Mouse (Mus musculus): Measurements from ENCODE around the gene Scrn1. TPM values are rescaled to one million over a fixed set of nuclear protein-coding genes. Genes with fewer than 3 reads are reported as not detected.

Gene Scrn1
- 10 to 100 TPM; 10.3 to 13.0 TPM for total RNA-seq (2021)

DNA sequence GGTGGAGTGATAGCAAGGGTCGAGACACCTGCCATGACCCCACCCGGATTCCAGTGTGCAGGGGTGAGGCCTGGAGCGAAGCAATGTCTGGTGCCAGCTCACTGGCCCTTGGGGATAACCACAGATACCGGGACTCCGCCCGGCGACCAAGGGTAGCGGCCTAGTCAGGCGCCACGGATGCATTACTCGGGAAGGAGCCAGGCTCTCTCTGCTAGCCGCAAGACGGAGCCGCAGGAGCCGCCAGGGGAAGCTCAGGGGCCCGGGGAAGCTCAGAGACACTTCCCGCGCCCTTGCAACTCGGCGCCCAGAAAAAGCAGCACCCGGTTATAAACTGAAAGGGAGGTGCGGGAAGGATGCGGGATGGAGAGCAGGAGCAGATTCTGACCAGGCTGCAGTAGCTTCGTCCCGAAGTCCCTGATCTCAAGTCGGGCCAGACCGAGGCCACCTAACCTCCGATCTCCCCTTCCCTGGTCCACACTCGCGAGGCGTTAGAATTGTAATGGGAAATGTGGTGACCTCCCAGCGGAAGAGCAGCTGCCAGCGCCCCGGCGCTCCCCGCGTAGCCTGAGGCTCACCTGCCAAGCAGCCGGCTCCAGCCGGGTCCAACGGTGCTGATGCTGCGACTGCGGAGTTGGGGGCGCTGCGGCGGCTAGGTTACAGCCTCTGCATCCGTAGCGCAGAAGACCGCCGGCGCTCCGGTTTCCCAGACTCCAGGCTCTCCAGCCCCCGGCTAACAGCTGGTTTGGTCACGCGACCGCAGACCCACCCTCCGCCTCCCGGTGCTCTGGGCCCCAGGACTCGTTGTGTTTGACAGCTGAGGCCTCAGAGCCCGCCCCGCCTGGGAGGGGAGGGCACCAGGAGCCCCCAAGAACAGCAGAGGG lies at the start of gene Scrn1:
Scrn1 (minus strand) TSS at position 825 of the 881 bp plus-strand sequence.
- peak; percentile 49 to 69 for DNase-seq
- intact Hi-C loops (cut with DNase I) = loop anchor here (5.0 kb wide), 1 partner anchor 174 kb away; no protein-coding TSS in a partner anchor

DNA sequence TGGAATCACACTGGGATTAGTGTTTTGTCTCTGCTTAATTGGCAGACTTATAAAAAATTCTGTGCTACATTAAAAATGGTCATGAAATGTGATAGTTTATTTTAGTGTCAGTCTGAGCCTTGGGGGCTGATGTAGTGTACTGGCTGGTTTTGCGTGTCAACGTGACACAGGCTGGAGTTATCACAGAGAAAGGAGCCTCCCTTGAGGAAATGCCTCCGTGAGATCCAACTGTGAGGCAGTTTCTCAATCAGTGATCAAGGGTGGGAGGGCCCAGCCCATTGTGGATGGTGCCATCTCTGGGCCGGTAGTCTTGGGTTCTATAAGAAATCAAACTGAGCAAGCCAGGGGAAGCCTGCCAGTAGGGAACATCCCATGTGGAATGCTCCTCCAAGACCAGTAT lies 40.0 kb upstream of the Scrn1 start:
- DNase-seq = no peak
- intact Hi-C loops (cut with DNase I) = no loop called here

DNA sequence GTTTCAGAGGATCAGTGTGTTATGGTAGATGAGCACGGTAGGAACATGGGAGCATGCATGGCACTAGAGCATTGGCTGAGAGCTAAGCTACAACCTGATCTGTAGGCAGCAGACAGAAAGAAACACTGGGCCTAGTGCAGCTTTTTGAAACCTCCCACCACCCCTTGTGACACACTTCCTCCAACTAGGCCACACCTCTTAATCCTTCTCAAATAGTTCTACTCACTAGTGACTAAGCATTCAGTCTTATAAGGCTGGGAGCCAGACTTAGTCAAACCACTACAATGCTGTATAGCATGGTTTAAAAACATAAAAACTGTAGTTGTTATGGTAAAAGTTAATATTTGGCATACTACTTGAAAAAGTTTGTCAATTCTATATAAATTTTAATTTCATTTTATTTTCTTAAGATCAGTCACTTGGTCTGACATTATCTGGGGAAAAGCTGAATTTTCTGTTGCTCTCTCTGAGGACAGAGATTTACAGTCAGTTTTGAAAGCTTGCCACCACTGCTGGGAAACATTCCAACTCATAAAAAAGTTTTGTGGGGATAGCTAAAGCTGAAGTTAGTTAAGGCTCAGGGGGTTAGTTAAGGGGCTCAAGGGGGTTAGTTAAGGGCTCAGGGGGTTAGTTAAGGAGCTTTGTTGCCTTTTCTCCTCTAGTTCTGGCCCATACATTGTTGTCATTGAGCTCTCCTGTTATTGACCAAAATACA lies 37.9 kb upstream of the Scrn1 start:
- intact Hi-C loops (cut with DNase I) = no loop called here
- DNase-seq = peak; percentile 18 to 22

DNA sequence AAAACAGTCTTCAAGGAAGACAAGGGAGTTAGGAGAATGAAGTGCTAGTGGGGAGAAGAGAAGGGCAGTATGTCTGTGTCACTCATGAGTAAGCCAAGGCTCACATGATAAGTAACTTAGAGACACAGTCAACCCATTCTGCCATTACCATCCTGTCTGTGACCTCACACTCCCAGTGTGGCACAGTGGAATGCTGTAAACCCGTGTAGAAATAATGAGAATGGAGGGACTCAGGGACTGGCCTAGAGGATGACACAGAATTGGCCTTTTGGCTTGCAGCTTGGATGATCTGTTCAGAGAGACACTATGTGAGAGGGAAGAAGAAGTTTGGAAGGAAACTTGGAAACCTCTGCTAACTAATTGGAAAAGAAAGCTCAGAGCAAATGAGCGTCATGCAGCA lies 36.6 kb upstream of the Scrn1 start:
- intact Hi-C loops (cut with DNase I) = no loop called here
- no peak for DNase-seq

DNA sequence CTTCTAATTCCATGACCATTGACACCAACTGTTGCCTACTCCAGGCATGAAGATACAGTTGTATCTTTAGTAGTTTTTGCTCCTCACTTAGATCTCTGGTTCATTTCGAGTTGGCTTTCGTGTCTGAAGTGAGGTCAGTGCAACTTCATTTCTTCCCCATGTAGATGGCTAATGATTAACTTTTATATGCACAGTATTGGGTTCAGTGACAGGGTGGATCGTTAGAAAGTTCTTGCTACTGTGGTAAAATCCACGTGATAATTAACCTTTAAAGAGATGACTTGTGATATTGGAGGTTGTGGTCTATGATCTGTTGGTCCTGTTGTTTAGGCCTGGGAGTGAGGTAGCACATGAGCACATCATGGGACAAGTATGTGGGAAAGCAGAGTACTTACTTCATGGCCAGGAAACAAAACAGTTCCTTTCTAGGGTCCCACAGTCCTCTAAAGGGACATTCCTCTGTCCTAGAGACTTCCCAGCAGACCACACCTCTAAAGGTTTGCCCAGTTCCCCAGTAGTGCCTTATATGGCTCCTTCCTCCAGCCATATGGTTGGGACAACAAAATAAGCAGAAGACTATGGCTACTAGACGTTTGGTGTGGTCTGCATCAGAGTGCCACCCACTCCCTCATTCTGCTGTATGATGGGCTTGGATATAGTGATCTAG lies 34.5 kb upstream of the Scrn1 start:
- intact Hi-C loops (cut with DNase I) = no loop called here
- no peak for DNase-seq

DNA sequence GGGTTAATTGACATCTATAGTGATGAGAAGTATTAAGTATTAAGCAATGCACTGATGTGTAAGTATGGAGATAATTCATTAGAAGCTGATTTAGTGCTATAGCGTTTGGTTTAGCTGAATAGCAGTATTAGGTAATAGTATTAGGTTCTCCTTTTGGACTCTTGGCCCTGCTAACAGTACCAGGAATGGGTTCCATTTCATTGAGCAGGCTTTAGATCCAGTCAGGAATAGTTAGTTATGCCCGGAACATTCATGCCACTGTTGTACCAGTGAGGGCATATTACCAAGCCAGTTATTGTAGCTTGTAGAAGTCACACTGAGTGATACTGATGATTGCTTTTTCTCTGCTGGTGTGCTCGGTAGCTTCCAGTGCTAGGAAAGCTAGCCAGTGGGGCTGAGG lies 31.4 kb upstream of the Scrn1 start:
- DNase-seq = no peak
- intact Hi-C loops (cut with DNase I) = loop anchor here (5.0 kb wide), 2 partner anchors 100 to 220 kb away; partner anchors contain the start of gene Znrf2

DNA sequence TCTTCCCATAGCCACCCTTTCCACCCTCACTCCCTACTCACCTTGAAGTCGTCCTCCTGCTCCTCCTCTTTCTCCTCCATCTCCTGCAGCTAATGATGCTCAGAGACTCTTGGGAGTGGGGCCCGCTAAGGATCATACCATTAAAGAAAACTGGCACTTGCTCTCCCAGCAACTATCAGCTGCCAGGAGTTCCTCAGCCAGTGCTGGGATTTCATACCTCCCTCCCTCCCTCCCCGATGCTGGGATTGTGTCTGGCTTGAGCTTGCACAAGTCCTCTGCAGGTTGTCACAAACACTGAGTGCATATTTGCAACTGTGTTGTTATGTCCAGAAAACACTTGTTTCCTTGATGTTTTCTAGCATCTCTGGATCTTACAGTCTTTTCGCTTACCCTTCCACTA lies 30.9 kb upstream of the Scrn1 start, which contains the start of gene Fkbp14:
Fkbp14 (minus strand) TSS at position 101 of the 400 bp plus-strand sequence.
- DNase-seq = no peak
- intact Hi-C loops (cut with DNase I) = loop anchor here (5.0 kb wide), 2 partner anchors 100 to 220 kb away; partner anchors contain the start of gene Znrf2

DNA sequence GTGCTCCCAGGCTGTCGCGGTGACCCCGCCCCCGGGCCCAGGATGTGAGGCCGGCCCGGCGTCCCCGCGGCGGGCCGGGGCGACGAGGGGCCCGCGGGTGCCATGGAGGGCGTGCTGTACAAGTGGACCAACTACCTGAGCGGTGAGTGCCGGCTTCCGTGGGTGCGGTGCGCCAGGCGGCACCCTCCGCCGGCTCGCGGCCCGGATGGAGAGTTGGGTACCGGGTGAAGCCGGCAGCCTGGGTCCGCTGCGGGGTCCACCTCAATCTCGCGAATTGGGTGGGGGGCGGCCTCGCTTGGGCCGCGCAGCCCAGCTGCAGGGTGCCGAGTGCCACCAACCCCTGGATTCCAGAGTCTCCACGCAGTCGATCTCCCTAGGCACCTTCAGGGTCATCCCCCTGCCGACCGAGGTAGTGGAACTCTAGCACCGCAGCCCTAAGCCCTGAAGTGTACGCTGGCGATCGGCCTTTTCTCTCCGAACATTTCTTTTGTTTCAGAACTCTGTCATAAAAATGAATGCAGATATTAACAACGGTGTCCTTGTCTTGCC lies 29.1 kb upstream of the Scrn1 start:
- intact Hi-C loops (cut with DNase I) = loop anchor here (2.0 to 5.0 kb wide), 3 partner anchors 85 to 222 kb away; partner anchors contain the start of genes Mturn and Znrf2
- no peak for DNase-seq

DNA sequence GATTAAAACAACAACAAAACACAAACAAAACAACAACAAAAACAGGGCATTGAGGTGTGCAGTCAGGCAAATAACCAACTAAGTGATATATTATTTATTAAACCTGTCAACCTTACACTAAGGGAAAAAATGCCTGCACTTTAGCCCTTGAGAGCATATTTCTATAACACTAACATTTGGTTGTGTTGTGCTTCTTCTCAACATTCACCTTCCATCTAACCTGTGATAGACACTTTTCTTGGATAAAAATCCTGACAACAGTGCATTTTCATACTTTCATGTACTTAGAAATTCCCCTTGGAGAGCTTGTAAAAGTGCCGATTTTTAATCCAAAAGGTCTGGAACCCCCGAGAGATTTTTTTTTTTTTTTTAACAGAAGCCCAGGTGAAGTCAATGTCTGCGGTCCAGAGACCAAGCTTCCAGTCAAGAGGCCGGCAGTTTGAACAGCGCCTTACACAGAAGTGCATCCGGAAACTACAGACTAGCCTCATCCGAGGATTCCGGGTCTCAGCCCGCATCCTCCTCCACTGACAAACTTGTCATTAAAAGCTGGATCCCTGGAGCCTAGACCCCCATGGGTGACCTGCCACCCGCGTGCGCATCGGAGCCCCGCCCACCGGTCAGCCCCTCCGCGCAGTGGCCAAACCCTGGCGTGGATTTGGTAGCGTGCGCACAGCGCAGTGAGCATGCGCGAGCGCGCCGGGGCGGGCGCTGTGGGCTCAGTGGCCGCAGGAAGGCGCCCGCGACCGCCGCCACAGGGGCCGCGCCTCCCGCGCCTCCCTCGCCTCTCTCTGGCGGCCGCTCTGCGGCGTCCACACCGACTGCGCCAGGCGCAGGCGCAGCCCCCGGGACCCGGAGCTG lies 28.4 kb upstream of the Scrn1 start, which contains the start of gene Plekha8:
Plekha8 (plus strand) TSS at position 643 of the 861 bp plus-strand sequence.
- peak; percentile 94 for DNase-seq
- intact Hi-C loops (cut with DNase I) = loop anchor here (2.0 to 5.0 kb wide), 3 partner anchors 86 to 223 kb away; partner anchors contain the start of genes Mturn and Znrf2

DNA sequence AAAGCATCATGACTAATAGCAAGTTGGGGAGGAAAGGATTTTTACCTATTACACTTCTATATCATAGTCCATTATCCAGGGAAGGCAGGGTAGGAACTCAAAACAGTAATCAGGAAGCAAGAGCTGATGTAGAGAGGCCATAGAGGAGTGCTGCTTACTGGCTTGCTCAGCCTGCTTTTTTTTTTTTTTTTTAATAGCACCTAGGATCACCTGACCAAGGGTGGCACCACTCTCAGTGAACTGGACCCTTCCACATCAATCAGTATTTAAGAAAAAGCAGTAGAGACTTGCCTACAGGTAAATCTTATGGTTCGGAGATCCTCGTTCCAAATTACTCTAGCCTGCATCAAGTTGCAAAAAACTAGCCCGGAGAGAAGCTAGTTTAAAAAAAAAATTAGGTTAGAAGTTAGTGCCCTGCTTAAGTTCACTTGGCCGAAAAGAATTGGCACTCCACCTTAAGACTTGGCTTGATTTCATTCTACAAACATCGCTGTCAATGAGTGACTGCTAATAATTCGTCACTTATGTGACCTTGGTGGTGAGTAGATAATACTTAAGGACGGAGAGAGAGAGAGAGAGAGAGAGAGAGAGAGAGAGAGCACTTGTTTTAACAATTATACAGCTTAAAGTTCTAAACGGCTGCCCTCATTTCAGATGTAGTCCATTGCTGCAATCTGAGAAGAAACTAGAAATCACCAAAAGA lies 27.6 kb upstream of the Scrn1 start:
- no peak for DNase-seq
- intact Hi-C loops (cut with DNase I) = loop anchor here (2.0 kb wide), 1 partner anchor 87 kb away; the partner anchor contains the start of gene Mturn

DNA sequence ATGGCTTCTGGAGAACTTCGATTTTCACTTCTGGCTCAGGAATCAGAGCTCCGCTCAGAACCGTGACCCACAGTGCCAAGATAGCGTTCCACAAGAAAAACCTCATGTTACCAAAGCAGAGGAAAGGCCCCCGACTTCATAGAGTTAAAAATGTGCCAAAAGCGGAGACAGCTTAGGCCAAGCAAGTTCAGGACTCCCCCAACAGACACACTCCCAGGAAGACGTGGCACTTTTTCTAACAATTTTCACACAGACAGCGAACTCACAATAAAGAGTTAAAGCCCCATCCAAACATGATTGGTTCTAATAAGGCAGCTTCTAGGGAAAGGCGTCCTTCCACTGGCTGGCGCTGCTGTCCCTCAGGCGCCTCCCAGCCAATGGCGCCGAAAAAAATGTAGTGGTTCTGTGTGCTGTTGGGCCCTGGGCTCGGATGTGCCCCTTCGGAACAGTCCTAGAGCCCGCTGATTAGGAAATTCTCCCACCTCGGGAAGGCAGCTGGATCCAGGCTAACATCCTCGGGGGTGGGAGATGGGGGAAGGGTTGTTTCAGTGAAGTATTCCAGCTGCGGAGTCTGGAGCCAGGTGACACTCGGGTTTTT lies 26.7 kb upstream of the Scrn1 start:
- DNase-seq = peak; percentile 90 to 92
- intact Hi-C loops (cut with DNase I) = no loop called here

DNA sequence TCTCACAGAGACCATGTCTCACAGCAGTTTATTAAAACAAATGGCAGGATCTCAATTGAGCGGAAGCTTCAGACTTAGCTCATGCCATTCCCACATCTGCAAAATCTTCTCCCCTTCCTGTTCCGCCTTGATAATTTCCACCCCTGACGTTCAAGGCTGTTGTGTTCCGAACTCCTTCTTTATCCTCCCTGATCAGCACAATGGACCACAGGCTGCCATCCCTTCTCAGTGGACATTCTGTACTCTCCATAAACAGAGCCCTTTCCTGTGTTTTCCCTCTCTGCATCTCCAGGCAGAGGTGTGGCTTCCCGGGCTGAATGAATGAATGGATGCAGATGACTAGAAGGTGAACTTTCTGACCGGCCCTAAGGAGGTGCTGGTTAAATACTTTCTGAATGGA lies 25.5 kb upstream of the Scrn1 start:
- peak in 1 of 2 experiments; percentile 14 for DNase-seq
- intact Hi-C loops (cut with DNase I) = no loop called here

DNA sequence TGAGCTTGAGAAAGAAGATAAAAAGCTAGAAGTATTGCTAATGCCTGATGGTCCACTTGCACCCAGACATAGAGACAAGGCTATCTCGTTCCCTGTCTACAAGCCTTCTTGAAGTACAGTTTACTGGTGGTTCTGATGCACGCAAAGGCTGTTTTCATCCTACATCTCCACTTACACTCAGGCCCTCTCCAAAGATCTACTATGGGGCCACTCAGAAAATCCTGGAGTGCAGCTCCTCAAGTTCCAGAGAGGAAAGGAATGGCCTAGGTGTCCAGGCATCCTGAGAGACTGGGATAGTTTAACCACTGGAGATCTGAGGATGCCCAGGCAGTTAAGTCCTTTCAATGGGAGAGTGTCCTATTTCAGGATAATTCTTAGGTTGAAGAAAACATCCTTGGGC lies 24.4 kb upstream of the Scrn1 start:
- intact Hi-C loops (cut with DNase I) = no loop called here
- DNase-seq = no peak

DNA sequence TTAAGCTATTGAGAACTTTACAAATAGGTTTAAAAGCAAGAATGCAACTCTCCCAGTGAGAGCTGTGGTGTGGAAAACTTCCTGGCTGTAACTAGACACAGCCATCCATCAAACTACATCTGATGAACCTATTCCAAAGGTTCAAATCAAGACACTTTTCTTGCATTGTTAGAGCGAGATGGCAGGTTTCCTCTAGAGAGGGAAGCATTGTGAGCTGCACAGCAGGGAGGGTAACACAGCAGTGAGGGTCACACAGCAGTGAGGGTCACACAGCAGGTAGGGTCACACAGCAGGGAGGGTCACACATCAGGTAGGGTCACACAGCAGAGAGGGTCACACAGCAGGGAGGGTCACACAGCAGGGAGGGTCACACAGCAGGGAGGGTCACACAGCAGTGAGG lies 21.9 kb upstream of the Scrn1 start:
- no peak for DNase-seq
- intact Hi-C loops (cut with DNase I) = loop anchor here (10.0 kb wide), 1 partner anchor 577 kb away; no protein-coding TSS in a partner anchor

DNA sequence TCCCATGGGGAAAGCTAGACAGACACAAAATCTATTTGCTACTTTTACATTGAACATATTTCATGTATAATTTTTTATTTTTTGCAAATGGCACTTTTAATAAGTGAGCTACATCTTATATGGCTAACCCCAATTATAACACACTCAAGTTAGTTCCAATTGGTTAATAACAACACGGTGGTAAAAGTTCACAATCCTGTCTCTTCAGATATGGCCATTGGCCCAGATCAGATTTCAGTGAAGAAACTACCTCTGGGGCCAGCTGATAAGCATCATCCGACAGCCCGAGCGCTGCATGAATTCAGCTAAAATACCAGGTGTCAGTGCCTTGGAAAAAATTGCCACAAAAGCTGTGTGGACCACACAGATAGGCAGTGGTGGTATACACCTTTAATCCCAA lies 21.4 kb upstream of the Scrn1 start:
- intact Hi-C loops (cut with DNase I) = loop anchor here (2.0 to 10.0 kb wide), 2 partner anchors 41 to 577 kb away; no protein-coding TSS in a partner anchor
- DNase-seq = no peak

DNA sequence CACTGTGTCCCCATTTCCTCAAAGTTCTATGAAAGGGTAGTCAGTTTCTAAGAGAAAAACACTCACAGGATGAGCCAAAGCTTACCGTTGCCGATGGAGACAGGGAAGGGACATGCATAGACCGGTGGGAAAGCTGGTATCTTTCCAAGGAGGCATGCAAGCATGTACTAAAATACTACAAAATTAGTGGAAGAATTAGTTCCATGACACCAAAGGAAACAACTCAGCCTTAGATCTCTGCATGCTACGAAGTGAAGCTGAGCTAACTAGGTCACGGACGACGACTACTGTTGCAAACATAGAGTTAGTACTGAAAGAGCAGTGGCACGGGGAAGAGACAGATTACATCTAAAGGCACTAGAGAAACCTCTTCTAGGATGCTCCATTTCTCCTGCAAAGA lies 20.6 kb upstream of the Scrn1 start:
- intact Hi-C loops (cut with DNase I) = loop anchor here (2.0 to 10.0 kb wide), 2 partner anchors 42 to 578 kb away; no protein-coding TSS in a partner anchor
- no peak for DNase-seq

DNA sequence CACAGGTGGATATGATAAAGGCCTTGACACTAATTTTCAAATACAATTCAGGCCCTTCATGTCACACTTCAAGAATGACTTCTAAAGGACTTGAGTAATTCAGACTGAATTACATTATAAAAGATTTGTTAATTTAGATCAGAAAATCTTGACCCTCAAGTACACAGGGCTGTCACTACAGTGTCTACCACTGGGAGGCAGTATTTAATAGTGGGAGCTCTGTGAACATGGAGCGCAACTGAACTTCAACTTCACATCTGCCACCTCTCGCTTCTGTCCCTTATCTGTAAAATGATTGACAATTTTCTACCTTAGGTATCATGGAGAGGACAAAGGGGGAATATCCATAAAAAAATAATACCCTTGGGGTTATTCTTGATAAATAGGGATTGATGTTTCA lies 19.9 kb upstream of the Scrn1 start:
- DNase-seq = peak; percentile 48 to 50
- intact Hi-C loops (cut with DNase I) = loop anchor here (2.0 to 10.0 kb wide), 2 partner anchors 43 to 579 kb away; no protein-coding TSS in a partner anchor

All from heart, postnatal 36 days (tissue).